ENCODE assay signal across 8 mouse cellular contexts in genomic region chr11:62539089-62539890, GRCm38 (mm10). TPM values are rescaled to one million over a fixed set of nuclear protein-coding genes. Genes with fewer than 3 reads are reported as not detected.
DNase-seq lines count a peak whose midpoint lies in the region; ATAC-seq and TF ChIP-seq lines count a peak whose summit lies in the region.

Gene Cenpv (minus strand): TSS chr11:62539261.

- no peak for TF ChIP-seq CTCF in Patski (IDR thresholded peaks at IDR 0.05)

- H3K27me3 ChIP-seq in Patski: no peaks in the 10 kb centered on the region
- H3K27me3 ChIP-seq in hindbrain, embryonic 14.5 days (ENCODE audit: control insufficient read depth, insufficient read depth, low read length): no peaks in the 10 kb centered on the region

- peak within 1 kb of the TSS; percentile 83 for H3K27ac ChIP-seq in hindbrain, embryonic 14.5 days

- H3K36me3 ChIP-seq in hindbrain, embryonic 14.5 days (replicated peaks; ENCODE audit: control insufficient read depth, insufficient read depth): 0 out of 2 replicates have a peak, but pooled peaks cover 4% of the 10 kb centered on the region

- DNase-seq in Patski (ENCODE audit: low read depth, low spot score): no peak
- DNase-seq in cerebellum, postnatal 25 days: peak; percentile 91 to 93
- peak; percentile 60 for DNase-seq in gastrocnemius, adult 18-20 months (ENCODE audit: low spot score)
- DNase-seq in hindbrain, embryonic 14.5 days (ENCODE audit: low spot score): peak; percentile 83
- peak; percentile 67 to 71 for DNase-seq in layer of hippocampus, postnatal 25 days (ENCODE audit: extremely low spot score in 1 of 2, low spot score in 1 of 2)
- peak; percentile 74 for DNase-seq in lung, postnatal 14 days
- peak; percentile 81 for DNase-seq in ovary, postnatal 36 days (ENCODE audit: low spot score)
- peak; percentile 69 to 71 for DNase-seq in thymus, postnatal 36 days

- H3K4me3 ChIP-seq in hindbrain, embryonic 14.5 days (replicated peaks; ENCODE audit: low read length): peak within 1 kb of the TSS; percentile 87

- H3K4me2 ChIP-seq in hindbrain, embryonic 14.5 days (replicated peaks): peak within 1 kb of the TSS; percentile 62

- H3K9ac ChIP-seq in hindbrain, embryonic 14.5 days: peak within 1 kb of the TSS; percentile 96

- CTCF ChIA-PET in Patski (lab: Charles Lee): no interaction called here

- in situ Hi-C loops in Patski (cut with MboI; ENCODE audit: low pct_unique_long_range_greater_than_20kb): no loop called here

- WGBS in hindbrain, embryonic 14.5 days: 7% methylated on average over 40 of the region's 57 CpGs

- POLR2A ChIA-PET in Patski (lab: Charles Lee): interaction anchor here (0.7 to 4.1 kb wide), 4 partner anchors 11 to 82 kb away, joined by 3 to 30 read pairs (median 4); partner anchors contain the start of genes Ncor1, Pigl and Ubb

- peak; percentile 77 for ATAC-seq in Patski
- ATAC-seq in hindbrain, embryonic 14.5 days (ENCODE audit: low FRiP score): peak; percentile 68

- H3K4me1 ChIP-seq in hindbrain, embryonic 14.5 days (replicated peaks; ENCODE audit: control insufficient read depth, insufficient read depth, low read length): peaks cover 15% of the 10 kb centered on the region; the same call in 1 of the 2 replicates

- no peaks in the 10 kb centered on the region for H3K9me3 ChIP-seq in hindbrain, embryonic 14.5 days (ENCODE audit: control insufficient read depth, low read length)

RNA-seq across cellular contexts. Expression of gene Cenpv, which starts in this region (rescaled TPM):
- polyA plus RNA-seq in Patski (2021): 24.5 TPM
- 10 to 100 TPM; 16.5 to 19.5 TPM for total RNA-seq in gastrocnemius, adult 18-20 months (2021)
- polyA plus RNA-seq in hindbrain, embryonic 14.5 days (2014; fragmentation: Nextera tagmentation; extraction: Ambion mirVana): 63.8 and 64.8 TPM in 2 replicates
- total RNA-seq in layer of hippocampus, postnatal 25 days (2021): 10 to 100 TPM; 41.1 to 44.8 TPM
